Mouse (Mus musculus) retina, adult 2 months (tissue): Measurements from ENCODE around the gene Kcnj16.

Experiments
- DNase-seq: peaks from one replicate; pipeline ENCODE4 v3.0.0-alpha.2; 2012; ENCODE audit warnings: low read depth, low spot score

Kcnj16 gene

GRCm38 (mm10) chr11:111056030-111056429, 88.2 kb downstream of the Kcnj16 start:
- no peak for DNase-seq

- DNase-seq, result no peak
Observed at GRCm38 (mm10) chr11:111057435-111057834, 89.6 kb downstream of the Kcnj16 start.

- no peak for DNase-seq
Observed at GRCm38 (mm10) chr11:111059440-111059839, 91.6 kb downstream of the Kcnj16 start.

GRCm38 (mm10) chr11:111060216-111060615, 92.4 kb downstream of the Kcnj16 start:
- no peak for DNase-seq

- peak; percentile 15 for DNase-seq
Observed at GRCm38 (mm10) chr11:111064751-111065527, 97.1 kb downstream of the Kcnj16 start.

- peak; percentile 39 for DNase-seq
Observed at GRCm38 (mm10) chr11:111065635-111066298, 97.9 kb downstream of the Kcnj16 start, which contains the start of gene Kcnj2. Gene Kcnj2, plus strand, starts transcription at chr11:111066164.

GRCm38 (mm10) chr11:111066299-111066691, 98.5 kb downstream of the Kcnj16 start:
- no peak for DNase-seq

- no peak for DNase-seq
Observed at GRCm38 (mm10) chr11:111067787-111068186, 100.0 kb downstream of the Kcnj16 start.

GRCm38 (mm10) chr11:111070460-111070859, 102.6 kb downstream of the Kcnj16 start:
- no peak for DNase-seq

- no peak for DNase-seq
Observed at GRCm38 (mm10) chr11:111074131-111074530, 106.3 kb downstream of the Kcnj16 start.
